Mouse (Mus musculus) fibroblast of lung, adult 2 months (primary cell): ENCODE data around the gene Sh3pxd2a.
A peak's percentile ranks its signal among the peaks of the same experiment; 100 is the strongest.

Source experiments
- DNase-seq: peaks from one replicate; pipeline ENCODE4 v3.0.0-alpha.2; 2011; ENCODE audit warnings: low read depth

Sh3pxd2a gene

GRCm38 (mm10) chr19:47334713-47335112 is 129.5 kb downstream of the Sh3pxd2a start:
- no peak for DNase-seq

GRCm38 (mm10) chr19:47330743-47331227 is 133.4 kb downstream of the Sh3pxd2a start:
- peak; percentile 91 for DNase-seq

GRCm38 (mm10) chr19:47329102-47329501 is 135.1 kb downstream of the Sh3pxd2a start:
- no peak for DNase-seq

- DNase-seq: no peak
Measured at GRCm38 (mm10) chr19:47327896-47328882, 136.0 kb downstream of the Sh3pxd2a start.

- no peak for DNase-seq
Measured at GRCm38 (mm10) chr19:47325881-47326280, 138.3 kb downstream of the Sh3pxd2a start.

- DNase-seq: no peak
Measured at GRCm38 (mm10) chr19:47323096-47323849, 140.9 kb downstream of the Sh3pxd2a start.

- DNase-seq: no peak
Measured at GRCm38 (mm10) chr19:47320331-47320668, 143.9 kb downstream of the Sh3pxd2a start.

- DNase-seq: no peak
Measured at GRCm38 (mm10) chr19:47319521-47320330, 144.5 kb downstream of the Sh3pxd2a start.

GRCm38 (mm10) chr19:47319061-47319460 is 145.1 kb downstream of the Sh3pxd2a start:
- DNase-seq: no peak

- no peak for DNase-seq
Measured at GRCm38 (mm10) chr19:47317063-47317938, 146.9 kb downstream of the Sh3pxd2a start.

GRCm38 (mm10) chr19:47316288-47317062 is 147.7 kb downstream of the Sh3pxd2a start:
- DNase-seq: no peak

GRCm38 (mm10) chr19:47315917-47316265 is 148.3 kb downstream of the Sh3pxd2a start:
- DNase-seq: no peak

GRCm38 (mm10) chr19:47315091-47315916 is 148.9 kb downstream of the Sh3pxd2a start:
- peak; percentile 91 for DNase-seq

- DNase-seq: peak; percentile 97
Measured at GRCm38 (mm10) chr19:47314076-47314941, 149.9 kb downstream of the Sh3pxd2a start.

- no peak for DNase-seq
Measured at GRCm38 (mm10) chr19:47313387-47314075, 150.7 kb downstream of the Sh3pxd2a start.

- DNase-seq: peak; percentile 67
Measured at GRCm38 (mm10) chr19:47311162-47311561, 153.0 kb downstream of the Sh3pxd2a start.

- no peak for DNase-seq
Measured at GRCm38 (mm10) chr19:47309824-47310223, 154.4 kb downstream of the Sh3pxd2a start.

- DNase-seq: no peak
Measured at GRCm38 (mm10) chr19:47306917-47307315, 157.3 kb downstream of the Sh3pxd2a start.
